Mouse (Mus musculus) ovary, adult 18-20 months (tissue): ENCODE results near the gene Garnl3.

Experiments
- DNase-seq: peaks from one replicate; pipeline ENCODE4 v3.0.0; 2022; ENCODE audit warnings: low spot score, mixed read lengths

Gene Garnl3

DNA sequence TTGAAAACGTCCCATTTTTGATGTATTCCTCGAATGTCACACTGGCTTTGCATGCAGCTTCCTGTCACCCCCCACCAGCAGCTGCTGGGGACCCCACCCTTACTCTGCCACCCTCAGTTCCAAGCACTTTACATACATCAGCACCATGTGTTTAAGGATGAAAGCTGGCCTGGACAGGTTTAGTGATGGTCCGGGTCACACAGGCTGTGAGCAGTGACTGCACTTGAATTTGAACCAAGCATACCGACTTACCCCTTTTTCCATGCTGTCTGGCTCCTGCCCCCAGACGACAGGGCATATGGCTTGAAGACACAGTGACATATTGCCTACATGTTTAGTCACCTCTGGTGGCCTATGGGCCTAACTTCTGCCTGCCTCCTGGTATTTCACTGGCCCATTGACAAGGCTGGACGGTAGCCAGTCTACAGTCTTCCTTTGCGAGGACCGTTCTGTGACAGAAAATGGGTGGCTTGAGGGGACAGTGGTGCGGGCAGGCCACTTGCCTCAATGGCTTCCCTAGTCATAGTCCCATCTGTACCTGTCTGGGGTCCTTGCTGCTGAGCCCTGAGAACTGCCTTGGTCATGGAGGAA is 163.3 kb downstream of the Garnl3 start:
- DNase-seq: no peak

DNA sequence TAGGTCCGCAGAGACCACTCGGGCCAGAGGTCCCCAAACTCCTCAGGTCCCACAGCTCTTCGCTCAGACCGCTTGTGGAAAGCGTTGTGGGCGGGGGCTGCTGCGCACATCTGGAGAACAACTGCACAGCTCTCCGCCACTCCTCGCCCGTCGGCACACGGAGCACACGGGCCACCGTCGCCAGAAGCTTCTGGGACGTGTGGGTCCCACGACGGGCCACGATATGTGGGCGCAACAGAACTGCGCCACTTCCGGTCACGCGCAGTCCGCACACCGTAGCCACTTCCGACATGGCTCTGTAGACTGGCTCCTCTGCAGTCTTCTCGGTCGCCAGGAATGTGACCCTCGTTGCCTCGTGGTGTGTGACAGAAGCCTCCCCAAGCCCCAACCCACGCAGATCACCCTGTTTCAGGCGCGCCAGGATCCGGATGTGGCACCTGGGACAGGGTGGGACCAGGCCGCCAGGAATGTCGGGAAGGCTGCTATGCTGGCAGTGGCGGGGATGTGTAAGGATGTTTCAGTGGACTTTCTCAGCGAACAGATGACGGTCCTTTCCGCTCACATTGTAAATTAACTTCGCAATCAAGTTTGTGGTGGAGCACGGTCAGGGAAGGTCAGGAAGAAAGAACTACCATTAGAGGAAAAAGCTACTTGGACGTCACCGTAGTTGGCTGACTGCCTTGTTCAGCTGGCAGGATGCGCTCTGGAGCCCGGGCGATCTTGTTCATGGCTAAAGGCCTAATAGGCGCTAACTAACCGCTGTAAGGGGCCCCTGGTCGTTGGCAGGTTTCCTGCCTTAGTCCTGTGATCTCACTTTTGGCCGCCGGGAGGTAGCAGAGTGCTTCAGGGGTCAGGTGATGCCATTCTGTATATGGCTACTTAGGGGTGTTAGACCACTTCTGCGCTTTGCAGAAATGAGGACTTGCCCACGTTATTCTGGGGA is 164.5 kb downstream of the Garnl3 start:
- peak; percentile 76 for DNase-seq

DNA sequence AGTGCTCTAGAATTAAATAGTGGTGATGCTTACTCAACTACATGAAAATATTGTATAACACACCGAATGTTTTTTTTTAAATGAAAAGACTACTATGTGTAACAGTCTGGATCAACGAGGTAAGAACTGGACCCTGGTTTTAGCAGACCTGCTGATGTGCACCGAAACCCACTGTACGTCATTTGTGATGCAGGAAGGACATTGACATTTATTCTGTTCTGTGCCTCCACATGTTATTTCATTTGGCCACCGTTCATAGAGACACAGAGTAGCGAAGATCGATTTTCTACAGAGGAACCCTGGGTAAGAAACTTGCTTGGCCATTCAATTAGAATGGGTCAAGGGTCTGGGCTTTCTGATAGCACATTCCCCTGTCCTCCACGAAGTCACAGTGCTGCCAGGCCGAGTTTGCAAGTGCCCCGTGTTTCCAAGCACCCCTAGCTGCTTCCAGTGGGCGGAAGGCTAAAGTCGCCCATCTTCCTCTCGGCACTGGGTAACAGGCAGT is 165.2 kb downstream of the Garnl3 start:
- no peak for DNase-seq

DNA sequence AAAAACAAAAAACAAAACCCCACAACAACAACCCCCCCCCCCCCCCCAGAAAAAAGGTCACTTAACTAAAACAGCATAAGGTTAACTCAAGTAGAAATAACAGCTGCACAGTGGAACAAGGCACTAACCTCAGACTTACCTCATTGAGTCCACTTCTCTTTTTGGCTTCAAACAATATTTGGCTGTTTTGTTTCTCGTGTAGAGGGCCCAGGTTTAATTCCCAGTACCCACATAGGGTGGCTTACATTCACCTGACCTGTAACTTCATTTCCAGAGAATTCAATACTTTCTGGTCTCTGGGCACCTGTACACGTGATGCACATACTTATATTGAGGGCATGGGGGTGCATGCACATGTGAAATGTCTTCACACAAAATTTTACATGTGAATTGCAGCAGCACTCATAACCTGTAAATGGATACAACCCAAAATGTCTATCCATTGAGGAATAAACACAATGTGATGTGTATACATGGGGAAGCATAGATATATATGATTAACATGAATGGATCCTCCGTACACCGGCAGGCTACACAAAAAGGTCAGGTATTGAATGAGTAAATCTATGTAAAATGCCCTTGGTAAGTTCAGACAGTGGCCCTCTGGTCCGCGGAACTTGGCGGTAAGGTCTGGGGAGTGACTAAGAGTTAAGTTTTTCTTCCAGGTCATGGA is 165.8 kb downstream of the Garnl3 start:
- no peak for DNase-seq

DNA sequence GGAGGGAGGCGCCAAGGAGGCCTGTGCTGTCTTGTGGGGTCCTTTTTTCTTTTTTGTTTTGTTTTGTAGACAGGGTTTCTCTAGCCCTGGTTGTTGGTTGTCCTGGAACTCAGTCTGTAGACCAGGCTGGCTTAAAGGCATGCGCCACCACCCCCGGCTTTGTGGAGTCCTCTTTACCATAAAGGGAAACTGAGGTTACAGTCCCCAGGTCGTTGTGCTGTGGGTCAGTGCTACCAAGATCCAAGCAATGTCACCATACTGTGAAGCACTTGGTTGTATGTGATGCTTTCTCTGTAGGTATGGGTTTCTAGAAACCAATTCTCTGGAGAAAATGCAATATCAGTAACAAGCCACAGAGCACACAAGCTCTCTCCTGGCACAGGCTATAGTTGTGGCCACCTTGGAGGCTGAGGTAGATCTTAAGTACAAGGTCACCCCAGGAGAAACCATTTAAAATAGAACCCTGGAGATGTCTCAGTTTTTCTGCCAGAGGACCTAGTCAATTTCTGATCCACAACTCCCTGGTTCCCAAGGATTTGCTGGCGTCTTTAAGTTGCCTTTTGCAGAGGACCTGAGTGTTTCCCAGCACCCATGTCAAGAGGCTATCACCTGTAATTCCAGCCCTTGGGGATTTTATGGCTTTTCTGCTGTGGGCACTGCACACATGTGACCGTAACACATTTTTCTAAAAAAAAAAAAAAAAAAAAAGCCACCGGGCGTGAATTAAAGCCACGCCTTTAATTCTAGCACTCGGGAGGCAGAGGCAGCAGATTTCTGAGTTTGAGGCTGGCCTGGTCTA is 166.6 kb downstream of the Garnl3 start:
- no peak for DNase-seq

DNA sequence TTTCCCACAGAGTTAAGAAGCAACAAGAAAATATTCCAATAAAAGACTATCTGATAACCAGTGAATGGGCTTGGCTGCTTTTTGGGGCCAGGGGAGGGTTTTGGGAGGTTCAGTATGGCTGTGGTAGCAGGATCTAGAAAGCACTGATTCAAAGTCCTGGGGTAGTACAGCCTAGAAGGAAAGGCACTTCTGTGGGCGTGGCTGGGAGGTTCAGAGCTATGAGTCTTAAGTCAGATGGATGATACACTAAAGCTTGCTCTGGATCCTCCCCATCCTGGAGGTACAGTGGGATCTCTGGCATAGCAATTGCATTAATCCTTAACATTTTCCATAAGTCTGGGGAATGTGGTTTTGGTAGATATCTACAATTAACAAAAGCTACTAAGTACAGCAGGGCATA is 167.5 kb downstream of the Garnl3 start:
- no peak for DNase-seq

GRCm38 (mm10) chr2:32963544-32963943 is 167.9 kb downstream of the Garnl3 start:
- DNase-seq: no peak

DNA sequence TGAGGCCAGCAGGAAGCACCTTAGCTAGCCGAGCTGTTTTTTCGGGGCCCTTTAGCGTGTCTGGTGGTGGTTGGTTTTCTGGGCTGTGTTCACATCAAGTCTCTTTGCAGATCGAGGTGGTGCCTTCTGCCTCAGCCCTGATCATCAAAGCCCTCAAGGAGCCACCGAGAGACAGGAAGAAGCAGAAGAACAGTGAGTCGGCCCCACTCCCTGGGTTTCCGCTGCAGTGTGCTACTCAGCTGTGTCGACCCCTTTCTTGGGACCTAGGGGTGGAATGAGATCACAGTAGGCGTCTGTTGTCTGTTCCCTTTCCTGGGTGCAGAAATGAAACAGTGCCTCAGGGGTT is 168.6 kb downstream of the Garnl3 start:
- DNase-seq: no peak

GRCm38 (mm10) chr2:32962062-32962874 is 169.2 kb downstream of the Garnl3 start:
- DNase-seq: no peak

GRCm38 (mm10) chr2:32961192-32961995 is 170.1 kb downstream of the Garnl3 start, which contains the start of the genes Rpl12 and Lrsam1:
Rpl12 (plus strand) TSS chr2:32961559.
Lrsam1 (minus strand) TSS chr2:32961614.
- peak; percentile 89 for DNase-seq

DNA sequence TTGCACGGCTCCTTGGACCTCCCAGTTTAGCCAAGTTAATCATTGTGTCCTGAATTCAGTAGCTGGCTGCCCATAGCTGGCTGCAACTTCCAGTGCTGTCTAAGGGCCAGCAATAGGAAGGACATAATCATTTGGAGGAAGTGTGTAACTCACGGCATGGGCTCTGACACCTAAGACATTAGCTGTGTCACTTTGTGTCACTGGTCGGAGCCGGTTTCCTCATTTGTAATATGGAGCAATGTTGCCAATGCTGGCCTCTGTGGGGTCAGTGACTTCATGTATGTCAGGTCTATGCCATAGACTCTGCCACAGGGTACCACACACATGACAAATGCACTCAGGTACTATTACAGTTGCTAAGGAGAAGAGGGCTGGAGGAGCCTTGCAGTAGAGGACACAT is 171.2 kb downstream of the Garnl3 start:
- DNase-seq: no peak

GRCm38 (mm10) chr2:32957344-32957743 is 174.1 kb downstream of the Garnl3 start:
- DNase-seq: no peak

- DNase-seq: no peak
Observed at GRCm38 (mm10) chr2:32954581-32954980, 176.9 kb downstream of the Garnl3 start.

DNA sequence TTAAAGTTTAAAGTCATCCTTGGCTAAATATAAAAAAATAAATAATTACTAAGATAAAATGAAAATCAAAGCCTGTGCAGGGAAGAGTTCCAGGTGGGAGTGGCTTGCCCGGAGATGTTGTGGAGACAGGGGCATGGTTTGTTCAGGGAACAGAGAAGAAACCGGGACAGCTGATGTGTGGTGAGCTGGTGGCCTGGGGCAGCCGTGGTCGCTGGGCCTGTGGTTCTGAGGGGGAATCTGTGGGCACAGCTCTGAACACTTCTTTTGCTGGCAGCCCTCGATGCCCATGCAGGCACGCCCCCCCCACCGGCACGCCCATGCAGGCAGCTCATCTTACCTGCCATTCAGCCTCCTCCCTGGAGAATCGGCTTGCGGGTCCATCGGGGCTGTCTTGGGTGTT is 184.0 kb downstream of the Garnl3 start:
- DNase-seq: no peak

- no peak for DNase-seq
Observed at GRCm38 (mm10) chr2:32940483-32940882, 191.0 kb downstream of the Garnl3 start.

DNA sequence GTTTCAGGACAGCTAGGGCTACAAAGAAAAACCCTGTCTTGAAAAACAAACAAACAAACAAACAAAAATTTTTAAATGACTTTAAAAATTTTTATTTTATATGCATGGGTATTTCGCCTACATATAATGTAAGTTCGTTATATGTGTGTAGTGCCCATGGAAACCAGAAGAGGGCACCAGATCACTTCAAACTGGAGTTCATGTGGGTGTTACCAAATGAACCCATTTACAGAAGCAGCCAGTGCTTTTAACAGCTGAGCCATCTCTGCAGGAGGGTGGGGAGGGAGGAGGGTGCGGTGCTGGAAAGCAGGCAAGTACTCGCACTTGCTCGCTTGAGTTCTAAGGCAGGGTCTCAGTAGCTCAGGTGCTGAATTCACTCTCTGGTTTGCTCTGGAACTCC is 192.0 kb downstream of the Garnl3 start:
- no peak for DNase-seq

GRCm38 (mm10) chr2:32938741-32939140 is 192.7 kb downstream of the Garnl3 start:
- DNase-seq: no peak
